Mouse (Mus musculus) intestine, postnatal 0 days (tissue): ENCODE results near the gene Syndig1l. TPM values are rescaled to one million over a fixed set of nuclear protein-coding genes. Genes with fewer than 3 reads are reported as not detected.

Experiments used
- ATAC-seq: fragments of 200-750 bp; cut with Nextera tagmentation; 2 replicates; pipeline ENCODE4 v1.8.0; 2017; ENCODE audit warnings: mild to moderate bottlenecking, moderate TSS enrichment, moderate library complexity
- H3K27ac ChIP-seq: fragments of 300-500 bp; sonication (generic); 2 replicates; pipeline ENCODE4 v1.5.1; 2014; ENCODE audit warnings: mild to moderate bottlenecking, low read depth, low read length, moderate library complexity
- H3K27me3 ChIP-seq: fragments of 300-500 bp; sonication (generic); replicated peaks from 2 replicates; pipeline ENCODE4 v1.6.1; 2014; ENCODE audit warnings: low read length, mixed read lengths; ENCODE audit not compliant: control insufficient read depth, insufficient read depth
- H3K36me3 ChIP-seq: fragments of 300-500 bp; sonication (generic); 2 replicates; pipeline ENCODE4 v1.6.1; 2014; ENCODE audit warnings: mild to moderate bottlenecking, moderate library complexity; ENCODE audit not compliant: control insufficient read depth, insufficient read depth
- H3K4me1 ChIP-seq: fragments of 300-500 bp; sonication (generic); replicated peaks from 2 replicates; pipeline ENCODE4 v1.6.1; 2014; ENCODE audit warnings: antibody characterized with exemption, low read length, mixed read lengths; ENCODE audit not compliant: control insufficient read depth, insufficient read depth
- H3K4me2 ChIP-seq: fragments of 300-500 bp; sonication (generic); replicated peaks from 2 replicates; pipeline ENCODE4 v1.6.1; 2014; ENCODE audit warnings: low read depth, mild to moderate bottlenecking, moderate library complexity
- H3K4me3 ChIP-seq: fragments of 300-500 bp; sonication (generic); 2 replicates; pipeline ENCODE4 v1.5.1; 2014; ENCODE audit warnings: low read depth, low read length
- H3K9ac ChIP-seq: fragments of 300-500 bp; sonication (generic); 2 replicates; pipeline ENCODE4 v1.6.1; 2014; ENCODE audit warnings: mild to moderate bottlenecking, low read depth, low read length
- H3K9me3 ChIP-seq: fragments of 300-500 bp; sonication (generic); 2 replicates; pipeline ENCODE4 v1.6.1; 2016; ENCODE audit warnings: mixed run types; ENCODE audit not compliant: control insufficient read depth
- CTCF ChIP-seq: sonication (generic); IDR thresholded peaks from 2 replicates; pipeline ENCODE4 v1.5.1; 2016; ENCODE audit warnings: low read depth, mild to moderate bottlenecking, control low read depth, antibody characterized with exemption, moderate library complexity
- WGBS: fragments of 180-500 bp; shearing (Covaris S2); extraction: QIAGEN DNeasy Blood & Tissue Kit; methylation state at CpG from one replicate; pipeline ENCODE4 v1.1.7; 2014; 5-methylcytosine and 5-hydroxymethylcytosine counted together
- polyA plus RNA-seq: library from polyadenylated mRNA; unstranded; fragments of >200 nt; fragmentation: Nextera tagmentation; extraction: Ambion mirVana; gene quantifications from 2 replicates; pipeline ENCODE4 v1.2.1, GENCODE M21; 2015

Syndig1l gene
- polyA plus RNA-seq, 1 experiment from 2014 or later, result 0.12 TPM

GRCm38 (mm10) chr12:84653912-84654311 lies 44.7 kb downstream of the Syndig1l start:
- WGBS, result 16% methylated on average over 3 of the region's 3 CpGs
- no peaks in the 10 kb centered on the region for H3K27me3 ChIP-seq
- no peak overlapping the region for H3K4me2 ChIP-seq
- TF ChIP-seq CTCF, result peak; percentile 96
- H3K27ac ChIP-seq, result no peak overlapping the region
- no peak for ATAC-seq
- H3K9me3 ChIP-seq, result no peaks in the 10 kb centered on the region
- no peaks in the 10 kb centered on the region for H3K36me3 ChIP-seq
- H3K9ac ChIP-seq, result no peak overlapping the region
- no peak overlapping the region for H3K4me3 ChIP-seq
- H3K4me1 ChIP-seq, result no peaks in the 10 kb centered on the region

GRCm38 (mm10) chr12:84650234-84650633 lies 48.4 kb downstream of the Syndig1l start:
- no peak for ATAC-seq
- H3K9ac ChIP-seq, result no peak overlapping the region
- H3K36me3 ChIP-seq, result no peaks in the 10 kb centered on the region
- H3K4me3 ChIP-seq, result no peak overlapping the region
- H3K9me3 ChIP-seq, result no peaks in the 10 kb centered on the region
- no peak overlapping the region for H3K27ac ChIP-seq
- no peaks in the 10 kb centered on the region for H3K4me1 ChIP-seq
- no peak overlapping the region for H3K4me2 ChIP-seq
- H3K27me3 ChIP-seq, result no peaks in the 10 kb centered on the region
- TF ChIP-seq CTCF, result no peak
- WGBS, result 84% methylated on average over 13 of the region's 13 CpGs

GRCm38 (mm10) chr12:84640654-84641053 lies 58.0 kb downstream of the Syndig1l start, which contains the start of gene Vrtn:
Gene Vrtn, plus strand, starts transcription at chr12:84641019.
- no peak for ATAC-seq
- peaks cover 45% of the 10 kb centered on the region for H3K27me3 ChIP-seq

GRCm38 (mm10) chr12:84640253-84640652 lies 58.4 kb downstream of the Syndig1l start:
- no peaks in the 10 kb centered on the region for H3K9me3 ChIP-seq
- H3K4me1 ChIP-seq, result no peaks in the 10 kb centered on the region
- no peak overlapping the region for H3K9ac ChIP-seq
- peaks cover 45% of the 10 kb centered on the region for H3K27me3 ChIP-seq
- no peak overlapping the region for H3K27ac ChIP-seq
- ATAC-seq, result no peak
- H3K4me2 ChIP-seq, result no peak overlapping the region
- no peaks in the 10 kb centered on the region for H3K36me3 ChIP-seq
- no peak for TF ChIP-seq CTCF
- 15% methylated on average over 6 of the region's 6 CpGs for WGBS
- no peak overlapping the region for H3K4me3 ChIP-seq

More at GRCm38 (mm10) chr12:84640654-84641053, 58.0 kb downstream of the Syndig1l start, which contains the start of gene Vrtn:
- Histone ChIP-seq H3K27ac (no peak within 1 kb of the TSS), H3K4me1 (no peaks in the 10 kb centered on the region), H3K36me3 (no peaks in the 10 kb centered on the region), H3K4me3 (no peak within 1 kb of the TSS), H3K9ac (no peak within 1 kb of the TSS), H3K4me2 (no peak within 1 kb of the TSS), H3K9me3 (no peaks in the 10 kb centered on the region)
- no peak for TF ChIP-seq CTCF
- 12% methylated on average over 9 of the region's 9 CpGs for WGBS

GRCm38 (mm10) chr12:84631867-84632266 lies 66.8 kb downstream of the Syndig1l start:
- Histone ChIP-seq H3K4me2 (no peak overlapping the region), H3K9me3 (no peaks in the 10 kb centered on the region), H3K27ac (no peak overlapping the region), H3K36me3 (no peaks in the 10 kb centered on the region), H3K4me1 (no peaks in the 10 kb centered on the region), H3K9ac (no peak overlapping the region), H3K27me3 (0 out of 2 replicates have a peak, but pooled peaks cover under 1% of the 10 kb centered on the region), H3K4me3 (no peak overlapping the region)
- 64% methylated on average over 3 of the region's 3 CpGs for WGBS
- ATAC-seq, result no peak
- no peak for TF ChIP-seq CTCF

Other genes with a start within 250 kb of the Syndig1l start
- 13.5 and 15.4 TPM in 2 replicates for gene Aldh6a1, start 247.8 kb downstream of the Syndig1l start, polyA plus RNA-seq
- 7.9 and 8.0 TPM in 2 replicates for gene Lin52, start 247.4 kb downstream of the Syndig1l start, polyA plus RNA-seq
- gene Vsx2, start 129.1 kb downstream of the Syndig1l start, polyA plus RNA-seq, result not detected in 2 replicates
- 16.8 and 20.4 TPM in 2 replicates for gene Abcd4, start 81.4 kb downstream of the Syndig1l start, polyA plus RNA-seq
- not detected in 2 replicates for gene Vrtn, start 57.8 kb downstream of the Syndig1l start, polyA plus RNA-seq
- gene Npc2, start 74.3 kb upstream of the Syndig1l start, polyA plus RNA-seq, result 100 and 107 TPM in 2 replicates
- gene Isca2, start 74.4 kb upstream of the Syndig1l start, polyA plus RNA-seq, result 104 and 119 TPM in 2 replicates
- gene Ltbp2, start 177.7 kb upstream of the Syndig1l start, polyA plus RNA-seq, result 0.87 and 1.0 TPM in 2 replicates